Mouse (Mus musculus) neural tube, embryonic 13.5 days (tissue): ENCODE results near the gene Dnah10. TPM values are rescaled to one million over a fixed set of nuclear protein-coding genes. Genes with fewer than 3 reads are reported as not detected.

Source experiments
- ATAC-seq: fragments of 200-750 bp; cut with Nextera tagmentation; 2 replicates; pipeline ENCODE4 v1.8.0; 2017; ENCODE audit warnings: low read depth, mild to moderate bottlenecking, moderate TSS enrichment, moderate library complexity
- H3K27ac ChIP-seq: fragments of 300-500 bp; sonication (generic); replicated peaks from 2 replicates; pipeline ENCODE4 v1.5.1; 2015; ENCODE audit warnings: moderate library complexity, mild to moderate bottlenecking, inconsistent platforms
- H3K27me3 ChIP-seq: fragments of 300-500 bp; sonication (generic); 2 replicates; pipeline ENCODE4 v1.6.1; 2015; ENCODE audit warnings: mild to moderate bottlenecking, inconsistent platforms
- H3K36me3 ChIP-seq: fragments of 300-500 bp; sonication (generic); 2 replicates; pipeline ENCODE4 v1.6.1; 2015; ENCODE audit warnings: mild to moderate bottlenecking, inconsistent platforms
- H3K4me1 ChIP-seq: fragments of 300-500 bp; sonication (generic); replicated peaks from 2 replicates; pipeline ENCODE4 v1.6.1; 2015; ENCODE audit warnings: inconsistent platforms
- H3K4me2 ChIP-seq: fragments of 300-500 bp; sonication (generic); 2 replicates; pipeline ENCODE4 v1.6.1; 2015; ENCODE audit warnings: inconsistent platforms, mild to moderate bottlenecking, moderate library complexity
- H3K4me3 ChIP-seq: fragments of 300-500 bp; sonication (generic); 2 replicates; pipeline ENCODE4 v1.5.1; 2015; ENCODE audit warnings: mild to moderate bottlenecking, inconsistent platforms
- H3K9ac ChIP-seq: fragments of 300-500 bp; sonication (generic); 2 replicates; pipeline ENCODE4 v1.6.1; 2015; ENCODE audit warnings: moderate library complexity, mild to moderate bottlenecking, inconsistent platforms
- H3K9me3 ChIP-seq: fragments of 300-500 bp; sonication (generic); 2 replicates; pipeline ENCODE4 v1.6.1; 2016; ENCODE audit warnings: inconsistent platforms
- WGBS: fragments of 180-500 bp; shearing (Covaris S2); methylation state at CpG from one replicate; pipeline ENCODE4 v1.1.7; 2015; 5-methylcytosine and 5-hydroxymethylcytosine counted together
- polyA plus RNA-seq: library from polyadenylated mRNA; unstranded; fragments of >200 nt; fragmentation: Nextera tagmentation; extraction: Ambion mirVana; gene quantifications from 2 replicates; pipeline ENCODE4 v1.2.1, GENCODE M21; 2015

The Dnah10 gene
- polyA plus RNA-seq, result 0.10 and 0.29 TPM in 2 replicates

- WGBS, result 9% methylated on average over 29 of the region's 29 CpGs
- 0 out of 2 replicates have a peak, but pooled peaks have one; percentile 63 for ATAC-seq
- Histone ChIP-seq H3K9ac (0 out of 2 replicates have a peak within 1 kb of the TSS, but pooled peaks have one; percentile 8), H3K4me1 (peaks cover 7% of the 10 kb centered on the region), H3K27ac (no peak within 1 kb of the TSS), H3K4me2 (0 out of 2 replicates have a peak within 1 kb of the TSS, but pooled peaks have one; percentile 13), H3K27me3 (no peaks in the 10 kb centered on the region; the same call in 1 of the 2 replicates), H3K9me3 (no peaks in the 10 kb centered on the region), H3K4me3 (no peak within 1 kb of the TSS), H3K36me3 (peaks cover 46% of the 10 kb centered on the region)
These were observed at the start of gene Dnah10 for GRCm38 (mm10) chr5:124724997-124725396. Dnah10 (plus strand) TSS chr5:124725085.

GRCm38 (mm10) chr5:124713741-124714140, 11.1 kb upstream of the Dnah10 start:
- Histone ChIP-seq H3K36me3 (peaks cover 83% of the 10 kb centered on the region), H3K27ac (no peak overlapping the region), H3K4me3 (no peak overlapping the region), H3K9me3 (no peaks in the 10 kb centered on the region), H3K27me3 (no peaks in the 10 kb centered on the region), H3K4me1 (no peaks in the 10 kb centered on the region), H3K4me2 (no peak overlapping the region), H3K9ac (no peak overlapping the region)
- 87% methylated on average over 5 of the region's 5 CpGs for WGBS
- no peak for ATAC-seq

- ATAC-seq, result no peak
- H3K4me1 ChIP-seq, result no peaks in the 10 kb centered on the region
- H3K27me3 ChIP-seq, result no peaks in the 10 kb centered on the region
- 94% methylated on average over 8 of the region's 8 CpGs for WGBS
- H3K9ac ChIP-seq, result no peak overlapping the region
- no peak overlapping the region for H3K27ac ChIP-seq
- no peak overlapping the region for H3K4me3 ChIP-seq
- no peak overlapping the region for H3K4me2 ChIP-seq
- H3K36me3 ChIP-seq, result peaks cover 97% of the 10 kb centered on the region
- no peaks in the 10 kb centered on the region for H3K9me3 ChIP-seq
These were observed 9.8 kb upstream of the Dnah10 start for GRCm38 (mm10) chr5:124715135-124715534.

GRCm38 (mm10) chr5:124717969-124718368, 6.9 kb upstream of the Dnah10 start:
- no peak for ATAC-seq
- Histone ChIP-seq H3K4me2 (no peak overlapping the region), H3K27me3 (no peaks in the 10 kb centered on the region), H3K9me3 (no peaks in the 10 kb centered on the region), H3K9ac (no peak overlapping the region), H3K4me3 (no peak overlapping the region), H3K27ac (no peak overlapping the region), H3K4me1 (no peaks in the 10 kb centered on the region), H3K36me3 (peaks cover 99% of the 10 kb centered on the region)
- 95% methylated on average over 11 of the region's 11 CpGs for WGBS

- no peak overlapping the region for H3K27ac ChIP-seq
- H3K36me3 ChIP-seq, result peaks cover 99% of the 10 kb centered on the region
- 92% methylated on average over 7 of the region's 7 CpGs for WGBS
- H3K4me3 ChIP-seq, result no peak overlapping the region
- no peaks in the 10 kb centered on the region for H3K9me3 ChIP-seq
- no peaks in the 10 kb centered on the region for H3K4me1 ChIP-seq
- no peak overlapping the region for H3K9ac ChIP-seq
- no peaks in the 10 kb centered on the region for H3K27me3 ChIP-seq
- no peak for ATAC-seq
- H3K4me2 ChIP-seq, result no peak overlapping the region
These were observed 6.5 kb upstream of the Dnah10 start for GRCm38 (mm10) chr5:124718396-124718795.

GRCm38 (mm10) chr5:124723125-124723524, 1.8 kb upstream of the Dnah10 start:
- no peak for ATAC-seq
- no peaks in the 10 kb centered on the region for H3K27me3 ChIP-seq
- no peak overlapping the region for H3K4me3 ChIP-seq
- H3K27ac ChIP-seq, result no peak overlapping the region
- peaks cover 7% of the 10 kb centered on the region for H3K4me1 ChIP-seq
- WGBS, result 95% methylated on average over 6 of the region's 6 CpGs
- no peak overlapping the region for H3K9ac ChIP-seq
- H3K36me3 ChIP-seq, result peaks cover 65% of the 10 kb centered on the region
- H3K9me3 ChIP-seq, result no peaks in the 10 kb centered on the region
- H3K4me2 ChIP-seq, result no peak overlapping the region

- H3K9me3 ChIP-seq, result no peaks in the 10 kb centered on the region
- H3K4me2 ChIP-seq, result peak overlapping the region; percentile 47
- H3K27me3 ChIP-seq, result no peaks in the 10 kb centered on the region; the same call in 1 of the 2 replicates
- no peak for ATAC-seq
- peaks cover 5% of the 10 kb centered on the region for H3K4me1 ChIP-seq
- no peak overlapping the region for H3K9ac ChIP-seq
- H3K4me3 ChIP-seq, result peak overlapping the region; percentile 14
- no peak overlapping the region for H3K27ac ChIP-seq
- 14% methylated on average over 21 of the region's 21 CpGs for WGBS
- H3K36me3 ChIP-seq, result no peaks in the 10 kb centered on the region
These were observed 4.8 kb downstream of the Dnah10 start for GRCm38 (mm10) chr5:124729662-124730206.

GRCm38 (mm10) chr5:124733961-124734360, 9.1 kb downstream of the Dnah10 start:
- Histone ChIP-seq H3K4me3 (no peak overlapping the region), H3K4me2 (no peak overlapping the region), H3K27ac (no peak overlapping the region), H3K9ac (no peak overlapping the region), H3K36me3 (no peaks in the 10 kb centered on the region), H3K27me3 (no peaks in the 10 kb centered on the region; the same call in 1 of the 2 replicates), H3K4me1 (no peaks in the 10 kb centered on the region), H3K9me3 (no peaks in the 10 kb centered on the region)
- 88% methylated on average over 12 of the region's 12 CpGs for WGBS
- no peak for ATAC-seq

GRCm38 (mm10) chr5:124741898-124742599, 17.2 kb downstream of the Dnah10 start:
- H3K27ac ChIP-seq, result no peak overlapping the region
- H3K9me3 ChIP-seq, result peaks cover 8% of the 10 kb centered on the region; the same call in 1 of the 2 replicates
- no peak overlapping the region for H3K4me3 ChIP-seq
- ATAC-seq, result no peak
- no peaks in the 10 kb centered on the region for H3K4me1 ChIP-seq
- no peak overlapping the region for H3K9ac ChIP-seq
- no peak overlapping the region for H3K4me2 ChIP-seq
- H3K36me3 ChIP-seq, result no peaks in the 10 kb centered on the region
- H3K27me3 ChIP-seq, result no peaks in the 10 kb centered on the region
- WGBS, result 95% methylated on average over 21 of the region's 21 CpGs

GRCm38 (mm10) chr5:124743841-124744240, 19.0 kb downstream of the Dnah10 start:
- Histone ChIP-seq H3K9me3 (peaks cover 8% of the 10 kb centered on the region; the same call in 1 of the 2 replicates), H3K4me3 (no peak overlapping the region), H3K27ac (no peak overlapping the region), H3K4me1 (no peaks in the 10 kb centered on the region), H3K9ac (no peak overlapping the region), H3K36me3 (no peaks in the 10 kb centered on the region), H3K27me3 (no peaks in the 10 kb centered on the region), H3K4me2 (no peak overlapping the region)
- 83% methylated on average over 3 of the region's 3 CpGs for WGBS
- no peak for ATAC-seq

GRCm38 (mm10) chr5:124746220-124746619, 21.3 kb downstream of the Dnah10 start:
- no peak overlapping the region for H3K4me3 ChIP-seq
- no peak overlapping the region for H3K9ac ChIP-seq
- no peaks in the 10 kb centered on the region for H3K27me3 ChIP-seq
- H3K4me1 ChIP-seq, result no peaks in the 10 kb centered on the region
- no peak overlapping the region for H3K27ac ChIP-seq
- H3K36me3 ChIP-seq, result no peaks in the 10 kb centered on the region
- peaks cover 5% of the 10 kb centered on the region; the same call in 1 of the 2 replicates for H3K9me3 ChIP-seq
- ATAC-seq, result no peak
- WGBS, result 94% methylated on average over 15 of the region's 15 CpGs
- no peak overlapping the region for H3K4me2 ChIP-seq

- Histone ChIP-seq H3K36me3 (no peaks in the 10 kb centered on the region), H3K4me1 (no peaks in the 10 kb centered on the region), H3K9me3 (no peaks in the 10 kb centered on the region), H3K9ac (no peak overlapping the region), H3K27me3 (no peaks in the 10 kb centered on the region), H3K4me2 (no peak overlapping the region), H3K4me3 (no peak overlapping the region), H3K27ac (no peak overlapping the region)
- ATAC-seq, result no peak
- WGBS, result 89% methylated on average over 18 of the region's 18 CpGs
These were observed 23.4 kb downstream of the Dnah10 start for GRCm38 (mm10) chr5:124748296-124748695.
